Mouse (Mus musculus): ENCODE data around the gene Tle3. TPM values are rescaled to one million over a fixed set of nuclear protein-coding genes. Genes with fewer than 3 reads are reported as not detected.

Tle3 gene
- total and polyA plus RNA-seq, 3 experiments = 29.7 to 162 (median 131) TPM

DNA sequence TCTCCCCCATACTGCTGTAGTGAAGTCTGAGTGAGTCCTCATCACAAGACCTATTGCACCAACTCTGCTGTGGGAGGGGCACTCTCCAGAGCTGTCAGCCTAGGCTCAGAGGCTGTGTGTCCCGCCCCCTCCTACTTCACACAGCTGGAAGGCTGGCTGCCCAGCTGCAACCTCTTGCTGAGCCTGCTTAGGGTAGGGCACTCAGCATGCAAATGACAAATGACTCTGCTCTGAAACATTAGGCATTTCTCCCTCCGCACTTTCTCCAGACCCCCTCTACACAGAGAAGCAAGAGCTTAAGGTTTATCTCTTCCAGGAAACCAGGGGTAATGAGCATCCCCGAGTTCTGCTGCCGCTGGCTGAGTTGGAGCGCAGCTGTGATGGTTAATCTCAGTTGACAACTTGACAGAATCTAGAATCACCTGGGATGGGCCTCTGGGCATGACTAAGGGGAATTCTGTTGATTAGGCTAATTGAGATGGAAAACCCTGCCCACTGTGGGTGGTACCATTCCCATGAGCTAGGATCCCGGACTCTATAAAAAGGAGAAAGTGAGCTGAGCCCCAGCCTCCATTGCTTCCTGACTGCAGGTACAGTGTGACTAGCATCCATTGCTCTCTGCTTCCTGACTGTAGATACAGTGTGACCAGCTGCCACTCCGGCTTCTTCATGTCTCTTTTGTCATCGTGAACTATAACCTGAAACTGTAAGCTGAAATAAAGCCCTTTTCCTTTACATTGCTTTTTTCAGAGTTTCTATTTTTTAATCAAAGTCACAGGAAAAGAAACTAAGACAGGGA is 63.2 kb downstream of the Tle3 start:
- TF ChIP-seq TAL1 (conservative IDR thresholded peaks at IDR 0.05; ENCODE audit: low read depth, low read length) (no peak), GATA2 (IDR thresholded peaks at IDR 0.05; ENCODE audit: borderline replicate concordance, low read depth, low read length) (no peak), CTCF (IDR thresholded peaks at IDR 0.05; ENCODE audit: low read depth, low read length) (no peak), POLR2AphosphoS5 (IDR thresholded peaks at IDR 0.05; ENCODE audit: insufficient replicate concordance, low read depth, low read length) (no peak), GATA1 (IDR thresholded peaks at IDR 0.05; ENCODE audit: borderline replicate concordance, low read length) (no peak)
- DNase-seq (ENCODE audit: low spot score) (no peak), ATAC-seq (ENCODE audit: extremely low read depth, insufficient number of reproducible peaks, low FRiP score, poor library complexity, severe bottlenecking) (no peak)
- Histone ChIP-seq H3K4me1 (ENCODE audit: insufficient read depth, low read depth, low read length) (no peaks in the 10 kb centered on the region), H3K27me3 (ENCODE audit: insufficient read depth, low read length) (peaks cover 38% of the 10 kb centered on the region), H3K36me3 (replicated peaks) (no peaks in the 10 kb centered on the region), H3K4me3 (ENCODE audit: low read depth, low read length) (no peak overlapping the region), H3K9me3 (replicated peaks) (no peaks in the 10 kb centered on the region)

DNA sequence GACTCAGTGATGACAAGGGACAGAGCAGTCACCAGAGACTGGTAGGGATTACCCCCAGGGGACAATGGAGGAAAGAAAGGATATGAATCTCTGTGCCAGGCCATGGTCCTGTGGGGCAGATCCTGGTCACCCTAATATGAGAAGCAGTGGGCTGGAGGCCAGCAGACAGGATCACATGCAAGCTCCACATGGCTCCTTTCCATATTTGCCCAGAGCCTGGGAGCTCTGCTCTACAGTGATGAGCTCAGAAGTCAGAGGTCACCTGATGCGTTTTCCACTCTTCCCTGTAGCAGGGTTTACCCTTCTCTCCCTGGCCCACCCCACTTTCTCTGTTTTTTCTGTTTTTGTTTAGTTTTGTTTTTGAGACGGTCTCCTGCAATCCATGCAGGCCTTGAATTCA is 63.9 kb downstream of the Tle3 start:
- H3K4me1 ChIP-seq (ENCODE audit: insufficient read depth, low read depth, low read length) = no peaks in the 10 kb centered on the region
- no peak for ATAC-seq (ENCODE audit: extremely low read depth, insufficient number of reproducible peaks, low FRiP score, poor library complexity, severe bottlenecking)
- H3K36me3 ChIP-seq (replicated peaks) = no peaks in the 10 kb centered on the region
- no peak for DNase-seq (ENCODE audit: low spot score)
- peaks cover 36% of the 10 kb centered on the region for H3K27me3 ChIP-seq (ENCODE audit: insufficient read depth, low read length)
- H3K9me3 ChIP-seq (replicated peaks) = no peaks in the 10 kb centered on the region
- no peak for TF ChIP-seq CTCF (IDR thresholded peaks at IDR 0.05; ENCODE audit: low read depth, low read length)
- TF ChIP-seq TAL1 (conservative IDR thresholded peaks at IDR 0.05; ENCODE audit: low read depth, low read length) = no peak
- TF ChIP-seq GATA1 (IDR thresholded peaks at IDR 0.05; ENCODE audit: borderline replicate concordance, low read length) = no peak
- TF ChIP-seq GATA2 (IDR thresholded peaks at IDR 0.05; ENCODE audit: borderline replicate concordance, low read depth, low read length) = no peak
- no peak overlapping the region for H3K4me3 ChIP-seq (ENCODE audit: low read depth, low read length)

DNA sequence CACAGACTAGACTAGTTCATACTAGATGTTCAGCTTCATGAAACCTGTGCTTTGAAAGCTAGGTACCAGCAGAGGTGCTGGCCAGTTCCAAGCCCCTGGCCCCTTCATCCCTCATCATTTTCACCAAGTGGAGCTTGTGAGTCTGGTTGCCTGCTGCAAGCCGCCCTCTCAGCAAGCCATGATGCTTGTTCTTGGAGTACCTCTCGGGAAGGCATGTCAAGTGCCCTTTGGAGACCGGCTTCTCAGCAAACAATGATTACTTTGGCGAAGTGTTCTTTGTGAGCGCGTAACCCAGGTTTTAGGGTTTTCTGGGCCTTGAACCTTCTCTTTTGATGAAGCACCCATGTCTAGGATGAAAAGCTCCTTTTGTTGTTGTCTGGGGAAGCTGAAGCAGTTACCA is 64.6 kb downstream of the Tle3 start:
- Histone ChIP-seq H3K9me3 (replicated peaks) (no peaks in the 10 kb centered on the region), H3K4me3 (ENCODE audit: low read depth, low read length) (no peak overlapping the region), H3K4me1 (ENCODE audit: insufficient read depth, low read depth, low read length) (no peaks in the 10 kb centered on the region), H3K36me3 (replicated peaks) (no peaks in the 10 kb centered on the region), H3K27me3 (ENCODE audit: insufficient read depth, low read length) (peaks cover 38% of the 10 kb centered on the region)
- DNase-seq (ENCODE audit: low spot score) (no peak), ATAC-seq (ENCODE audit: extremely low read depth, insufficient number of reproducible peaks, low FRiP score, poor library complexity, severe bottlenecking) (no peak)
- no peak for TF ChIP-seq TAL1 (conservative IDR thresholded peaks at IDR 0.05; ENCODE audit: low read depth, low read length)
- no peak for TF ChIP-seq CTCF (IDR thresholded peaks at IDR 0.05; ENCODE audit: low read depth, low read length)
- no peak for TF ChIP-seq POLR2AphosphoS5 (IDR thresholded peaks at IDR 0.05; ENCODE audit: insufficient replicate concordance, low read depth, low read length)
- TF ChIP-seq GATA2 (IDR thresholded peaks at IDR 0.05; ENCODE audit: borderline replicate concordance, low read depth, low read length) = no peak
- no peak for TF ChIP-seq GATA1 (IDR thresholded peaks at IDR 0.05; ENCODE audit: borderline replicate concordance, low read length)

DNA sequence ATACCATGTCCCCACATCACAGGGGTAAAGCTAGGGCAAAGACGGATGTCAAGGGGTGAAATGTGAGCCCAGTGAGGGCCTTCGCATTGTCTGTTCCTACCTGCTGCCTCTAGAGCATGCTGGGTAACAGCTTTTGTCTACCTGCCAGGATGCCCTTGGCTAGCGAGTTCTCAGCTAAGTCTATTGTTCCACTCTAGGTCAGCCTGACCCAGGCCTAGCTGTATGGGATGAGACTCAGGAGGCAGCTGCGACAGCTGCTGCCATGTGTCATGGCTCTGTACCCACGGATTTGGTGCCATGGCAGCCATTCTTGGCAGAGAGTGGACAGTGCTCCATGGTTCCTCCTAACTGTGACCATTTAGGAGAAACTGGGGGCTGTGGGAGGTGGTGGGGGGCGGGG is 66.9 kb downstream of the Tle3 start:
- DNase-seq (ENCODE audit: low spot score) = no peak
- no peak for ATAC-seq (ENCODE audit: extremely low read depth, insufficient number of reproducible peaks, low FRiP score, poor library complexity, severe bottlenecking)
- no peak for TF ChIP-seq GATA2 (IDR thresholded peaks at IDR 0.05; ENCODE audit: borderline replicate concordance, low read depth, low read length)
- Histone ChIP-seq H3K27me3 (ENCODE audit: insufficient read depth, low read length) (peaks cover 37% of the 10 kb centered on the region), H3K4me3 (ENCODE audit: low read depth, low read length) (no peak overlapping the region), H3K9me3 (replicated peaks) (no peaks in the 10 kb centered on the region), H3K36me3 (replicated peaks) (no peaks in the 10 kb centered on the region), H3K4me1 (ENCODE audit: insufficient read depth, low read depth, low read length) (no peaks in the 10 kb centered on the region; the same call in 1 of the 2 replicates)

DNA sequence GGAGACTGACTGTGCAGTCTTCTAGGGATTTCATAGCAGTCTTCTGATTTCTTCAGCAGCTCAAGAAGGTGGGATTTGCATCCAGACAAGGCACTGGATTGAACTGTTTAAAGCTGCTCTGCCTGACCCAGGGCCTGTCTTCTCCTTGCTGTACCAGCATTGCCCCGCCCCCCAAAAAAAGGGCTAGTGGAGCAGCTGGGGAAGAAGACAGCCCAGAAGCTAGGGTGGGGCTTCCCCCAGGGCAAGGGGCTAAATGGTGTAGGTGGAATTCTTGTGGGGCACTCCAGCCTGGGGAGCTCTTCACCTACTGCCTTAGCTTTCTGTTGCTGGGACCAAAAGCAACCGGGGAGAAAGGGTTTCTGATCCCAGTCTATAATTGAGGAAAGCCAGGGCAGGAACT is 67.8 kb downstream of the Tle3 start:
- no peak overlapping the region for H3K4me3 ChIP-seq (ENCODE audit: low read depth, low read length)
- DNase-seq (ENCODE audit: low spot score) = no peak
- no peaks in the 10 kb centered on the region for H3K9me3 ChIP-seq (replicated peaks)
- TF ChIP-seq CTCF (IDR thresholded peaks at IDR 0.05; ENCODE audit: low read depth, low read length) (no peak), TAL1 (conservative IDR thresholded peaks at IDR 0.05; ENCODE audit: low read depth, low read length) (no peak), POLR2AphosphoS5 (IDR thresholded peaks at IDR 0.05; ENCODE audit: insufficient replicate concordance, low read depth, low read length) (no peak), GATA1 (IDR thresholded peaks at IDR 0.05; ENCODE audit: borderline replicate concordance, low read length) (no peak), GATA2 (IDR thresholded peaks at IDR 0.05; ENCODE audit: borderline replicate concordance, low read depth, low read length) (no peak)
- H3K27me3 ChIP-seq (ENCODE audit: insufficient read depth, low read length) = peaks cover 34% of the 10 kb centered on the region
- H3K4me1 ChIP-seq (ENCODE audit: insufficient read depth, low read depth, low read length) = no peaks in the 10 kb centered on the region; the same call in 1 of the 2 replicates
- ATAC-seq (ENCODE audit: extremely low read depth, insufficient number of reproducible peaks, low FRiP score, poor library complexity, severe bottlenecking) = no peak
- H3K36me3 ChIP-seq (replicated peaks) = no peaks in the 10 kb centered on the region

DNA sequence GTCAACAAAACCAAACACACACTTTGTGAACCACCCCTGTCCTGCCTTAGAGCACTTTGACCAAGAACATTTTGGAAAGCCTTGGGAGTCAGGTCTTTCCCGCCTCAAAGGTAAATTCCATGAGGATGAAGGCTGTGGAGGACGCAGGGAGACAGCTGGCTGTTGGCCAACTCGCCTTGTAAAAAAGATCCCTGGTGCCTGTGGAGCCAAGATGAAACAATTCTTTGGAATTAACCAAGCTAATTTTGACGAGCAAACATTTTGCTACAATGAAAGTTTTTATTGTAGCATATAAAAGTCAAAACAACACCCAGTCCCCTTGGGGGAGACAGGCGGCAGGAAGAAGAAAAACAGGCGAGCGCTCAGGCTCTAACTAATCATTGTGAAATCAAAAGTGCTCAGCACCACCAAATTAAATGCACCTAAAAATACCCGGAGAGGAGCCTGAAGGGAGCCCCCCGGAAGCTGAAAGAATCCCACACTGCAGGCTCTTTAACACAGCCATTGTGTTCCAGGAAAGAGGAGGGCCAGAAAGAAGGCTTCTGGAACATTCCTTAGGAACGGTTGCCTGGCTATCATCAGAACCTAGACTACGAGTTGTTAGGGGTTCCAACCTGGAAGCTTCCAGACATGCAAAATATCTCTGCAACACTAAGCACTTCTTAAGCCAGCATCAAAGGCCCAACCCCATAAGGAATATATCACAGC is 69.2 kb downstream of the Tle3 start:
- no peak for TF ChIP-seq CTCF (IDR thresholded peaks at IDR 0.05; ENCODE audit: low read depth, low read length)
- TF ChIP-seq POLR2AphosphoS5 (IDR thresholded peaks at IDR 0.05; ENCODE audit: insufficient replicate concordance, low read depth, low read length) = no peak
- no peak for TF ChIP-seq GATA2 (IDR thresholded peaks at IDR 0.05; ENCODE audit: borderline replicate concordance, low read depth, low read length)
- TF ChIP-seq GATA1 (IDR thresholded peaks at IDR 0.05; ENCODE audit: borderline replicate concordance, low read length) = no peak
- TF ChIP-seq TAL1 (conservative IDR thresholded peaks at IDR 0.05; ENCODE audit: low read depth, low read length) = no peak
- ATAC-seq (ENCODE audit: extremely low read depth, insufficient number of reproducible peaks, low FRiP score, poor library complexity, severe bottlenecking) = no peak
- Histone ChIP-seq H3K27me3 (ENCODE audit: insufficient read depth, low read length) (peaks cover 23% of the 10 kb centered on the region), H3K4me1 (ENCODE audit: insufficient read depth, low read depth, low read length) (no peaks in the 10 kb centered on the region; the same call in 1 of the 2 replicates), H3K4me3 (ENCODE audit: low read depth, low read length) (no peak overlapping the region), H3K9me3 (replicated peaks) (no peaks in the 10 kb centered on the region), H3K36me3 (replicated peaks) (no peaks in the 10 kb centered on the region)
- no peak for DNase-seq (ENCODE audit: low spot score)

All from G1E (cell line).